Mouse (Mus musculus): ENCODE results near the gene Mmrn2. TPM values are rescaled to one million over a fixed set of nuclear protein-coding genes. Genes with fewer than 3 reads are reported as not detected.

Mmrn2 gene
- 8.2 and 8.9 TPM in 2 replicates for polyA plus RNA-seq (2015; fragmentation: Nextera tagmentation; extraction: Ambion mirVana)

GRCm38 (mm10) chr14:34375415-34375904, at the start of gene Mmrn2:
Gene Mmrn2 (plus strand): TSS chr14:34375465.
- ATAC-seq (ENCODE audit: insufficient read depth, low FRiP score, low read depth), result no peak
- Histone ChIP-seq H3K4me2 (peak within 1 kb of the TSS; percentile 13), H3K27me3 (replicated peaks) (no peaks in the 10 kb centered on the region), H3K4me3 (replicated peaks) (peak within 1 kb of the TSS; percentile 13; the same call in 1 of the 2 replicates), H3K36me3 (no peaks in the 10 kb centered on the region), H3K9ac (no peak within 1 kb of the TSS), H3K27ac (no peak within 1 kb of the TSS), H3K4me1 (peaks cover 25% of the 10 kb centered on the region), H3K9me3 (no peaks in the 10 kb centered on the region)
- 77% methylated on average over 13 of the region's 13 CpGs for WGBS

GRCm38 (mm10) chr14:34326606-34327005, 48.7 kb upstream of the Mmrn2 start:
- no peak overlapping the region for H3K4me3 ChIP-seq (replicated peaks)
- no peaks in the 10 kb centered on the region for H3K9me3 ChIP-seq
- WGBS, result 87% methylated on average over 3 of the region's 3 CpGs
- H3K4me1 ChIP-seq, result no peaks in the 10 kb centered on the region
- H3K9ac ChIP-seq, result no peak overlapping the region
- H3K36me3 ChIP-seq, result peaks cover 23% of the 10 kb centered on the region
- H3K27me3 ChIP-seq (replicated peaks), result no peaks in the 10 kb centered on the region
- ATAC-seq (ENCODE audit: insufficient read depth, low FRiP score, low read depth), result no peak
- no peak overlapping the region for H3K4me2 ChIP-seq
- no peak overlapping the region for H3K27ac ChIP-seq

GRCm38 (mm10) chr14:34327618-34328017, 47.6 kb upstream of the Mmrn2 start:
- no peak overlapping the region for H3K4me2 ChIP-seq
- 57% methylated on average over 1 of the region's 1 CpGs for WGBS
- no peak overlapping the region for H3K27ac ChIP-seq
- H3K36me3 ChIP-seq, result peaks cover 23% of the 10 kb centered on the region
- no peak overlapping the region for H3K9ac ChIP-seq
- no peaks in the 10 kb centered on the region for H3K27me3 ChIP-seq (replicated peaks)
- H3K4me3 ChIP-seq (replicated peaks), result no peak overlapping the region
- no peaks in the 10 kb centered on the region for H3K4me1 ChIP-seq
- no peak for ATAC-seq (ENCODE audit: insufficient read depth, low FRiP score, low read depth)
- H3K9me3 ChIP-seq, result no peaks in the 10 kb centered on the region

GRCm38 (mm10) chr14:34330657-34331158, 44.6 kb upstream of the Mmrn2 start:
- 91% methylated on average over 9 of the region's 9 CpGs for WGBS
- peaks cover 39% of the 10 kb centered on the region for H3K36me3 ChIP-seq

GRCm38 (mm10) chr14:34331886-34332285, 43.4 kb upstream of the Mmrn2 start:
- Histone ChIP-seq H3K4me1 (no peaks in the 10 kb centered on the region), H3K9ac (no peak overlapping the region), H3K27ac (no peak overlapping the region), H3K36me3 (peaks cover 48% of the 10 kb centered on the region), H3K27me3 (replicated peaks) (no peaks in the 10 kb centered on the region), H3K4me3 (replicated peaks) (no peak overlapping the region), H3K4me2 (no peak overlapping the region), H3K9me3 (no peaks in the 10 kb centered on the region)
- no peak for ATAC-seq (ENCODE audit: insufficient read depth, low FRiP score, low read depth)
- WGBS, result 88% methylated on average over 3 of the region's 3 CpGs

More at GRCm38 (mm10) chr14:34330657-34331158, 44.6 kb upstream of the Mmrn2 start:
- no peak overlapping the region for H3K4me2 ChIP-seq
- no peak for ATAC-seq (ENCODE audit: insufficient read depth, low FRiP score, low read depth)
- H3K27ac ChIP-seq, result no peak overlapping the region
- no peak overlapping the region for H3K9ac ChIP-seq
- no peaks in the 10 kb centered on the region for H3K4me1 ChIP-seq
- H3K4me3 ChIP-seq (replicated peaks), result no peak overlapping the region
- H3K27me3 ChIP-seq (replicated peaks), result no peaks in the 10 kb centered on the region
- no peaks in the 10 kb centered on the region for H3K9me3 ChIP-seq

GRCm38 (mm10) chr14:34332476-34332875, 42.8 kb upstream of the Mmrn2 start:
- peaks cover 52% of the 10 kb centered on the region for H3K36me3 ChIP-seq
- H3K4me2 ChIP-seq, result no peak overlapping the region
- H3K27ac ChIP-seq, result no peak overlapping the region
- 85% methylated on average over 5 of the region's 5 CpGs for WGBS
- no peak for ATAC-seq (ENCODE audit: insufficient read depth, low FRiP score, low read depth)
- H3K4me3 ChIP-seq (replicated peaks), result no peak overlapping the region
- H3K9ac ChIP-seq, result no peak overlapping the region
- no peaks in the 10 kb centered on the region for H3K9me3 ChIP-seq
- no peaks in the 10 kb centered on the region for H3K27me3 ChIP-seq (replicated peaks)
- H3K4me1 ChIP-seq, result no peaks in the 10 kb centered on the region

GRCm38 (mm10) chr14:34339446-34339845, 35.8 kb upstream of the Mmrn2 start:
- ATAC-seq (ENCODE audit: insufficient read depth, low FRiP score, low read depth), result no peak
- no peaks in the 10 kb centered on the region for H3K9me3 ChIP-seq
- no peaks in the 10 kb centered on the region for H3K4me1 ChIP-seq
- H3K36me3 ChIP-seq, result peaks cover 40% of the 10 kb centered on the region
- H3K9ac ChIP-seq, result no peak overlapping the region
- WGBS, result 68% methylated on average over 1 of the region's 1 CpGs
- H3K4me3 ChIP-seq (replicated peaks), result no peak overlapping the region
- H3K4me2 ChIP-seq, result no peak overlapping the region
- H3K27ac ChIP-seq, result no peak overlapping the region
- no peaks in the 10 kb centered on the region for H3K27me3 ChIP-seq (replicated peaks)

- no peak overlapping the region for H3K4me2 ChIP-seq
- H3K9me3 ChIP-seq, result no peaks in the 10 kb centered on the region
- no peak overlapping the region for H3K9ac ChIP-seq
- 79% methylated on average over 4 of the region's 4 CpGs for WGBS
- no peaks in the 10 kb centered on the region for H3K4me1 ChIP-seq
- no peak for ATAC-seq (ENCODE audit: insufficient read depth, low FRiP score, low read depth)
- no peak overlapping the region for H3K27ac ChIP-seq
- peaks cover 24% of the 10 kb centered on the region for H3K36me3 ChIP-seq
- H3K4me3 ChIP-seq (replicated peaks), result no peak overlapping the region
- H3K27me3 ChIP-seq (replicated peaks), result no peaks in the 10 kb centered on the region
Measured at GRCm38 (mm10) chr14:34341993-34342392, 33.3 kb upstream of the Mmrn2 start.

GRCm38 (mm10) chr14:34343078-34343477, 32.2 kb upstream of the Mmrn2 start:
- no peak overlapping the region for H3K4me2 ChIP-seq
- ATAC-seq (ENCODE audit: insufficient read depth, low FRiP score, low read depth), result no peak
- no peaks in the 10 kb centered on the region for H3K27me3 ChIP-seq (replicated peaks)
- H3K9ac ChIP-seq, result no peak overlapping the region
- 83% methylated on average over 4 of the region's 4 CpGs for WGBS
- no peaks in the 10 kb centered on the region for H3K9me3 ChIP-seq
- peaks cover 18% of the 10 kb centered on the region for H3K36me3 ChIP-seq
- H3K27ac ChIP-seq, result no peak overlapping the region
- H3K4me1 ChIP-seq, result no peaks in the 10 kb centered on the region
- H3K4me3 ChIP-seq (replicated peaks), result no peak overlapping the region

GRCm38 (mm10) chr14:34344361-34344760, 30.9 kb upstream of the Mmrn2 start:
- peaks cover 16% of the 10 kb centered on the region for H3K36me3 ChIP-seq
- 78% methylated on average over 5 of the region's 5 CpGs for WGBS
- ATAC-seq (ENCODE audit: insufficient read depth, low FRiP score, low read depth), result no peak
- H3K9me3 ChIP-seq, result no peaks in the 10 kb centered on the region
- no peak overlapping the region for H3K9ac ChIP-seq
- H3K27me3 ChIP-seq (replicated peaks), result no peaks in the 10 kb centered on the region
- no peak overlapping the region for H3K27ac ChIP-seq
- H3K4me2 ChIP-seq, result no peak overlapping the region
- no peak overlapping the region for H3K4me3 ChIP-seq (replicated peaks)
- H3K4me1 ChIP-seq, result no peaks in the 10 kb centered on the region

GRCm38 (mm10) chr14:34345771-34346566, 29.3 kb upstream of the Mmrn2 start:
- Histone ChIP-seq H3K27ac (no peak overlapping the region), H3K9me3 (no peaks in the 10 kb centered on the region), H3K4me1 (no peaks in the 10 kb centered on the region), H3K4me2 (no peak overlapping the region), H3K4me3 (replicated peaks) (no peak overlapping the region), H3K27me3 (replicated peaks) (no peaks in the 10 kb centered on the region), H3K36me3 (peaks cover 14% of the 10 kb centered on the region), H3K9ac (no peak overlapping the region)
- ATAC-seq (ENCODE audit: insufficient read depth, low FRiP score, low read depth), result no peak
- 57% methylated on average over 12 of the region's 12 CpGs for WGBS

GRCm38 (mm10) chr14:34347084-34347483, 28.2 kb upstream of the Mmrn2 start:
- Histone ChIP-seq H3K4me1 (no peaks in the 10 kb centered on the region), H3K4me3 (replicated peaks) (no peak overlapping the region), H3K27me3 (replicated peaks) (no peaks in the 10 kb centered on the region), H3K27ac (no peak overlapping the region), H3K9ac (no peak overlapping the region), H3K9me3 (no peaks in the 10 kb centered on the region), H3K36me3 (peaks cover 10% of the 10 kb centered on the region), H3K4me2 (no peak overlapping the region)
- 91% methylated on average over 5 of the region's 5 CpGs for WGBS
- no peak for ATAC-seq (ENCODE audit: insufficient read depth, low FRiP score, low read depth)

All from stomach, embryonic 15.5 days (tissue).